Mouse (Mus musculus): ENCODE measurements around the gene Tmem63b. TPM values are rescaled to one million over a fixed set of nuclear protein-coding genes. Genes with fewer than 3 reads are reported as not detected.

Gene Tmem63b
- polyA plus RNA-seq, 1 experiment from 2014 or later = 114 TPM

- H3K4me3 ChIP-seq (replicated peaks; ENCODE audit: low read length) = no peak overlapping the region
- H3K4me2 ChIP-seq (replicated peaks) = no peak overlapping the region
- H3K9ac ChIP-seq = no peak overlapping the region
- WGBS = 67% methylated on average over 10 of the region's 10 CpGs
- H3K9me3 ChIP-seq (ENCODE audit: control insufficient read depth, low read length) = no peaks in the 10 kb centered on the region
- no peak overlapping the region for H3K27ac ChIP-seq
- H3K27me3 ChIP-seq (ENCODE audit: control insufficient read depth, insufficient read depth, low read length) = 0 out of 2 replicates have a peak, but pooled peaks cover 4% of the 10 kb centered on the region
- no peak for DNase-seq (ENCODE audit: low spot score)
- no peak for ATAC-seq (ENCODE audit: low FRiP score)
- H3K36me3 ChIP-seq (replicated peaks; ENCODE audit: control insufficient read depth, insufficient read depth) = no peaks in the 10 kb centered on the region
- peaks cover 13% of the 10 kb centered on the region for H3K4me1 ChIP-seq (replicated peaks; ENCODE audit: control insufficient read depth, insufficient read depth, low read length)
These were observed 42.7 kb upstream of the Tmem63b start for GRCm38 (mm10) chr17:45729387-45729786.

- H3K27ac ChIP-seq = no peak overlapping the region
- no peak overlapping the region for H3K4me2 ChIP-seq (replicated peaks)
- no peak overlapping the region for H3K4me3 ChIP-seq (replicated peaks; ENCODE audit: low read length)
- H3K27me3 ChIP-seq (ENCODE audit: control insufficient read depth, insufficient read depth, low read length) = 0 out of 2 replicates have a peak, but pooled peaks cover 3% of the 10 kb centered on the region
- DNase-seq (ENCODE audit: low spot score) (no peak), ATAC-seq (ENCODE audit: low FRiP score) (no peak)
- no peaks in the 10 kb centered on the region for H3K36me3 ChIP-seq (replicated peaks; ENCODE audit: control insufficient read depth, insufficient read depth)
- no peaks in the 10 kb centered on the region for H3K9me3 ChIP-seq (ENCODE audit: control insufficient read depth, low read length)
- no peak overlapping the region for H3K9ac ChIP-seq
- WGBS = 68% methylated on average over 8 of the region's 8 CpGs
- H3K4me1 ChIP-seq (replicated peaks; ENCODE audit: control insufficient read depth, insufficient read depth, low read length) = peaks cover 6% of the 10 kb centered on the region
These were observed 41.4 kb upstream of the Tmem63b start for GRCm38 (mm10) chr17:45727983-45728723.

DNA sequence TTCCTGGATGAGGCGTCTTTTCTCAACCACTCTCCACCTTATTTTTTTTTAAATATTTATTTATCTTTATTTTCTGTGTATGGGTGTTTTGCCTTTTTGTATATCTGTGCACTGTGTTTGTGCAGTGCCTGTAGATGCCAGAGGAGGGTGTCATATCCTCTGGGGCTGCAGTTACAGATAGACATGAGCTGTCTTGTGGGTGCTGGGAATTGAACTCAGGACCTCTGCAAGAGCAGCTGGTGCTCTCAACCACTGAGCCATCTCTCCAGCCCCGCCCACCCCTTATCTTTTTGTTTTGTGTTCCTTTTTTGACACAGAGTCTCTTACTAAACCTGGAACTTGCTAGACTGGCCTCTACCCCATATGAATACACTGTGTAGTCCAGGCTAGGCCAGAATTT lies 40.8 kb upstream of the Tmem63b start:
- no peak overlapping the region for H3K4me2 ChIP-seq (replicated peaks)
- H3K9me3 ChIP-seq (ENCODE audit: control insufficient read depth, low read length) = no peaks in the 10 kb centered on the region
- no peak overlapping the region for H3K9ac ChIP-seq
- no peak for DNase-seq (ENCODE audit: low spot score)
- H3K4me3 ChIP-seq (replicated peaks; ENCODE audit: low read length) = no peak overlapping the region
- no peak overlapping the region for H3K27ac ChIP-seq
- no peaks in the 10 kb centered on the region for H3K27me3 ChIP-seq (ENCODE audit: control insufficient read depth, insufficient read depth, low read length)
- H3K4me1 ChIP-seq (replicated peaks; ENCODE audit: control insufficient read depth, insufficient read depth, low read length) = peaks cover 10% of the 10 kb centered on the region
- no peak for ATAC-seq (ENCODE audit: low FRiP score)
- 78% methylated on average over 2 of the region's 2 CpGs for WGBS
- H3K36me3 ChIP-seq (replicated peaks; ENCODE audit: control insufficient read depth, insufficient read depth) = no peaks in the 10 kb centered on the region

- H3K9ac ChIP-seq = no peak overlapping the region
- ATAC-seq (ENCODE audit: low FRiP score) (no peak), DNase-seq (ENCODE audit: low spot score) (no peak)
- no peak overlapping the region for H3K27ac ChIP-seq
- H3K4me2 ChIP-seq (replicated peaks) = no peak overlapping the region
- H3K4me1 ChIP-seq (replicated peaks; ENCODE audit: control insufficient read depth, insufficient read depth, low read length) = peaks cover 14% of the 10 kb centered on the region
- WGBS = 68% methylated on average over 7 of the region's 7 CpGs
- H3K9me3 ChIP-seq (ENCODE audit: control insufficient read depth, low read length) = no peaks in the 10 kb centered on the region
- no peaks in the 10 kb centered on the region for H3K27me3 ChIP-seq (ENCODE audit: control insufficient read depth, insufficient read depth, low read length)
- H3K36me3 ChIP-seq (replicated peaks; ENCODE audit: control insufficient read depth, insufficient read depth) = no peaks in the 10 kb centered on the region
- no peak overlapping the region for H3K4me3 ChIP-seq (replicated peaks; ENCODE audit: low read length)
These were observed 39.5 kb upstream of the Tmem63b start for GRCm38 (mm10) chr17:45726249-45726648.

GRCm38 (mm10) chr17:45724574-45724921 lies 37.8 kb upstream of the Tmem63b start:
- no peaks in the 10 kb centered on the region for H3K36me3 ChIP-seq (replicated peaks; ENCODE audit: control insufficient read depth, insufficient read depth)
- no peaks in the 10 kb centered on the region for H3K9me3 ChIP-seq (ENCODE audit: control insufficient read depth, low read length)
- 83% methylated on average over 10 of the region's 10 CpGs for WGBS
- 0 out of 2 replicates have a peak overlapping the region, but pooled peaks have one; percentile 76 for H3K9ac ChIP-seq
- no peak overlapping the region for H3K4me3 ChIP-seq (replicated peaks; ENCODE audit: low read length)
- 0 out of 2 replicates have a peak overlapping the region, but pooled peaks have one; percentile 55 for H3K4me2 ChIP-seq (replicated peaks)
- H3K27me3 ChIP-seq (ENCODE audit: control insufficient read depth, insufficient read depth, low read length) = no peaks in the 10 kb centered on the region
- ATAC-seq (ENCODE audit: low FRiP score) (peak; percentile 12; the same call in 1 of the 2 replicates), DNase-seq (ENCODE audit: low spot score) (no peak)
- H3K4me1 ChIP-seq (replicated peaks; ENCODE audit: control insufficient read depth, insufficient read depth, low read length) = peaks cover 14% of the 10 kb centered on the region
- H3K27ac ChIP-seq = no peak overlapping the region

DNA sequence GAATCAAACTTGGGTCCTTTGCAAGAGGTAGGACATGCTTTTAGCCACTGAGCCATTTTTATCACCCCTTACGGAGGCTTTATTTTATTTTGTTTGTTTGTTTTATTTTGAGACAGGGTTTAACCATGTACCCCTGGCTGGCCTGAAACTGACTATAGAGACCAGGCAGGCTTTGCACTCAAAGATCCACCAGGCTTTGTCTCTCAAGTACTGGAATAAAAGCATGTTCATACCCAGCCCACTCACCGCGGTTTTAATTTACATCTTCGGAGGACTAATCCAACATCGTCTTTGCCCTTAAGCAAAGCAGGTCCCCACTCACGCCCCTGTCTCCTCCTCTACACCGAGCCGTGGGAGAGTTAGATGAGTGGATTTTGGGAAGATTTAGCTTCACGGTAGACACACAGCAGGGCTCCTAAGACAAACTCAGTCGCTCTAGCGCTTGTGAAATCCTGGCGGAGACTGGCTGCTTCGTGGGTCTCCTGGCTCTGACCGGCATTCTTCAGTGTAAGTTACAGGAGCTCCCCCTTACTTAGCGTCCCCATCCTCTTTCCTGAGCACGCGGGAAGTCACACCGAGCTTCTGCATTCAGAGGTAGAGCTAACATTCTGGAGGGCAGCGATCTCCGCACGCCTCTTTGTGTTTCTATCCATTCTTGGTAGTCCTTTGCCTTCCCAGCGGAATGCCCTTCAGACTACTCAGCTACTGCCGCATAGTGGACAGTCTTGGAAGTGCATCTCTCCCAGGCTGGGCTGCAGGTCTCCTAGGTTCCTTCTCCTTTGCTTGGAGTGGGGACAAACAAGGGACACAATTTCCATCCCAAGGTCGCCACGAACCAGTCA lies 37.2 kb upstream of the Tmem63b start:
- peaks cover 14% of the 10 kb centered on the region for H3K4me1 ChIP-seq (replicated peaks; ENCODE audit: control insufficient read depth, insufficient read depth, low read length)
- H3K4me3 ChIP-seq (replicated peaks; ENCODE audit: low read length) = peak overlapping the region; percentile 36
- peak overlapping the region; percentile 84 for H3K27ac ChIP-seq
- peak overlapping the region; percentile 76 for H3K9ac ChIP-seq
- no peaks in the 10 kb centered on the region for H3K27me3 ChIP-seq (ENCODE audit: control insufficient read depth, insufficient read depth, low read length)
- ATAC-seq (ENCODE audit: low FRiP score) (peak; percentile 84), DNase-seq (ENCODE audit: low spot score) (peak; percentile 96)
- 3% methylated on average over 25 of the region's 25 CpGs for WGBS
- peak overlapping the region; percentile 55 for H3K4me2 ChIP-seq (replicated peaks)
- no peaks in the 10 kb centered on the region for H3K36me3 ChIP-seq (replicated peaks; ENCODE audit: control insufficient read depth, insufficient read depth)
- no peaks in the 10 kb centered on the region for H3K9me3 ChIP-seq (ENCODE audit: control insufficient read depth, low read length)

GRCm38 (mm10) chr17:45718323-45718722 lies 31.6 kb upstream of the Tmem63b start:
- H3K4me2 ChIP-seq (replicated peaks) = no peak overlapping the region
- DNase-seq (ENCODE audit: low spot score) (peak; percentile 70), ATAC-seq (ENCODE audit: low FRiP score) (peak; percentile 68; the same call in 1 of the 2 replicates)
- H3K27me3 ChIP-seq (ENCODE audit: control insufficient read depth, insufficient read depth, low read length) = no peaks in the 10 kb centered on the region
- H3K9ac ChIP-seq = no peak overlapping the region
- no peak overlapping the region for H3K4me3 ChIP-seq (replicated peaks; ENCODE audit: low read length)
- no peaks in the 10 kb centered on the region for H3K36me3 ChIP-seq (replicated peaks; ENCODE audit: control insufficient read depth, insufficient read depth)
- no peak overlapping the region for H3K27ac ChIP-seq
- 12% methylated on average over 10 of the region's 10 CpGs for WGBS
- peaks cover 11% of the 10 kb centered on the region for H3K4me1 ChIP-seq (replicated peaks; ENCODE audit: control insufficient read depth, insufficient read depth, low read length)
- no peaks in the 10 kb centered on the region for H3K9me3 ChIP-seq (ENCODE audit: control insufficient read depth, low read length)

- no peak overlapping the region for H3K4me3 ChIP-seq (replicated peaks; ENCODE audit: low read length)
- H3K27ac ChIP-seq = no peak overlapping the region
- no peak overlapping the region for H3K9ac ChIP-seq
- 64% methylated on average over 3 of the region's 3 CpGs for WGBS
- ATAC-seq (ENCODE audit: low FRiP score) = no peak
- no peaks in the 10 kb centered on the region for H3K36me3 ChIP-seq (replicated peaks; ENCODE audit: control insufficient read depth, insufficient read depth)
- no peak for DNase-seq (ENCODE audit: low spot score)
- H3K4me1 ChIP-seq (replicated peaks; ENCODE audit: control insufficient read depth, insufficient read depth, low read length) = no peaks in the 10 kb centered on the region
- H3K4me2 ChIP-seq (replicated peaks) = no peak overlapping the region
- no peaks in the 10 kb centered on the region for H3K27me3 ChIP-seq (ENCODE audit: control insufficient read depth, insufficient read depth, low read length)
- H3K9me3 ChIP-seq (ENCODE audit: control insufficient read depth, low read length) = no peaks in the 10 kb centered on the region
These were observed 24.8 kb upstream of the Tmem63b start for GRCm38 (mm10) chr17:45711525-45711924.

GRCm38 (mm10) chr17:45710407-45710806 lies 23.7 kb upstream of the Tmem63b start:
- 79% methylated on average over 8 of the region's 8 CpGs for WGBS
- no peak for ATAC-seq (ENCODE audit: low FRiP score)
- Histone ChIP-seq H3K4me3 (replicated peaks; ENCODE audit: low read length) (no peak overlapping the region), H3K9ac (no peak overlapping the region), H3K27ac (no peak overlapping the region), H3K4me1 (replicated peaks; ENCODE audit: control insufficient read depth, insufficient read depth, low read length) (no peaks in the 10 kb centered on the region), H3K36me3 (replicated peaks; ENCODE audit: control insufficient read depth, insufficient read depth) (no peaks in the 10 kb centered on the region), H3K27me3 (ENCODE audit: control insufficient read depth, insufficient read depth, low read length) (no peaks in the 10 kb centered on the region), H3K9me3 (ENCODE audit: control insufficient read depth, low read length) (no peaks in the 10 kb centered on the region), H3K4me2 (replicated peaks) (no peak overlapping the region)
- DNase-seq (ENCODE audit: low spot score) = no peak

Measured in hindbrain, embryonic 14.5 days (tissue).